Mouse (Mus musculus) midbrain, embryonic 14.5 days (tissue): ENCODE data around the gene Myl9. TPM values are rescaled to one million over a fixed set of nuclear protein-coding genes. Genes with fewer than 3 reads are reported as not detected.

Experiments
- ATAC-seq: fragments of 200-750 bp; cut with Nextera tagmentation; 2 replicates; pipeline ENCODE4 v1.8.0; 2017; ENCODE audit warnings: moderate number of reproducible peaks, moderate library complexity; ENCODE audit not compliant: low FRiP score, low TSS enrichment
- DNase-seq: peaks from one replicate; pipeline ENCODE4 v3.0.0-alpha.2; 2015
- H3K27ac ChIP-seq: fragments of 300-500 bp; sonication (generic); replicated peaks from 2 replicates; pipeline ENCODE4 v1.5.1; 2014; ENCODE audit warnings: mild to moderate bottlenecking, low read depth, low read length, moderate library complexity
- H3K27me3 ChIP-seq: fragments of 300-500 bp; sonication (generic); 2 replicates; pipeline ENCODE4 v1.6.1; 2014; ENCODE audit warnings: low read length, control low read depth, mixed read lengths; ENCODE audit not compliant: control insufficient read depth, insufficient read depth
- H3K36me3 ChIP-seq: fragments of 300-500 bp; sonication (generic); 2 replicates; pipeline ENCODE4 v1.6.1; 2014; ENCODE audit warnings: low read length, control low read depth; ENCODE audit not compliant: control insufficient read depth, insufficient read depth
- H3K4me1 ChIP-seq: fragments of 300-500 bp; sonication (generic); 2 replicates; pipeline ENCODE4 v1.6.1; 2014; ENCODE audit warnings: mild to moderate bottlenecking, antibody characterized with exemption, low read length, control low read depth; ENCODE audit not compliant: control insufficient read depth, insufficient read depth
- H3K4me2 ChIP-seq: fragments of 300-500 bp; sonication (generic); 2 replicates; pipeline ENCODE4 v1.6.1; 2014; ENCODE audit warnings: mild to moderate bottlenecking, low read length, moderate library complexity
- H3K4me3 ChIP-seq: fragments of 300-500 bp; sonication (generic); replicated peaks from 2 replicates; pipeline ENCODE4 v1.5.1; 2014; ENCODE audit warnings: low read depth, low read length
- H3K9ac ChIP-seq: fragments of 300-500 bp; sonication (generic); replicated peaks from 2 replicates; pipeline ENCODE4 v1.6.1; 2014; ENCODE audit warnings: mild to moderate bottlenecking, low read length, moderate library complexity
- H3K9me3 ChIP-seq: fragments of 300-500 bp; sonication (generic); 2 replicates; pipeline ENCODE4 v1.6.1; 2016; ENCODE audit warnings: low read length, control low read depth, mixed read lengths; ENCODE audit not compliant: control insufficient read depth
- WGBS: fragments of 180-500 bp; shearing (Covaris S2); extraction: QIAGEN DNeasy Blood & Tissue Kit; methylation state at CpG from one replicate; pipeline ENCODE4 v1.1.7; 2014; 5-methylcytosine and 5-hydroxymethylcytosine counted together
- polyA plus RNA-seq: library from polyadenylated mRNA; unstranded; fragments of >200 nt; fragmentation: Nextera tagmentation; extraction: Ambion mirVana; gene quantifications from 2 replicates; pipeline ENCODE4 v1.2.1, GENCODE M21; 2014

The Myl9 gene
- polyA plus RNA-seq, 1 experiment from 2014 or later, result 33.0 TPM

GRCm38 (mm10) chr2:156760843-156761505 is 14.2 kb upstream of the Myl9 start:
- 89% methylated on average over 5 of the region's 5 CpGs for WGBS
- H3K4me3 ChIP-seq, result no peak overlapping the region
- H3K4me1 ChIP-seq, result no peaks in the 10 kb centered on the region
- H3K9me3 ChIP-seq, result peaks cover 13% of the 10 kb centered on the region; the same call in 1 of the 2 replicates
- no peak overlapping the region for H3K9ac ChIP-seq
- H3K4me2 ChIP-seq, result no peak overlapping the region
- peaks cover 90% of the 10 kb centered on the region for H3K36me3 ChIP-seq
- ATAC-seq, result no peak
- H3K27ac ChIP-seq, result no peak overlapping the region
- DNase-seq, result no peak
- H3K27me3 ChIP-seq, result no peaks in the 10 kb centered on the region

- no peak overlapping the region for H3K4me2 ChIP-seq
- ATAC-seq (no peak), DNase-seq (no peak)
- no peak overlapping the region for H3K27ac ChIP-seq
- no peaks in the 10 kb centered on the region for H3K27me3 ChIP-seq
- no peak overlapping the region for H3K9ac ChIP-seq
- no peak overlapping the region for H3K4me3 ChIP-seq
- 0 out of 2 replicates have a peak, but pooled peaks cover 9% of the 10 kb centered on the region for H3K9me3 ChIP-seq
- WGBS, result 96% methylated on average over 17 of the region's 17 CpGs
- peaks cover 83% of the 10 kb centered on the region for H3K36me3 ChIP-seq
- H3K4me1 ChIP-seq, result no peaks in the 10 kb centered on the region
These were observed 13.5 kb upstream of the Myl9 start for GRCm38 (mm10) chr2:156761521-156762278.

- Histone ChIP-seq H3K9ac (no peak overlapping the region), H3K9me3 (0 out of 2 replicates have a peak, but pooled peaks cover 9% of the 10 kb centered on the region), H3K4me1 (no peaks in the 10 kb centered on the region), H3K4me2 (no peak overlapping the region), H3K4me3 (no peak overlapping the region), H3K36me3 (peaks cover 75% of the 10 kb centered on the region), H3K27ac (no peak overlapping the region), H3K27me3 (no peaks in the 10 kb centered on the region)
- WGBS, result 82% methylated on average over 21 of the region's 21 CpGs
- no peak for DNase-seq
- ATAC-seq, result no peak
These were observed 12.7 kb upstream of the Myl9 start for GRCm38 (mm10) chr2:156762499-156762898.

- H3K27me3 ChIP-seq, result no peaks in the 10 kb centered on the region
- DNase-seq (no peak), ATAC-seq (no peak)
- no peak overlapping the region for H3K4me3 ChIP-seq
- no peak overlapping the region for H3K9ac ChIP-seq
- H3K27ac ChIP-seq, result no peak overlapping the region
- 85% methylated on average over 11 of the region's 11 CpGs for WGBS
- H3K4me2 ChIP-seq, result no peak overlapping the region
- no peaks in the 10 kb centered on the region for H3K4me1 ChIP-seq
- peaks cover 69% of the 10 kb centered on the region for H3K36me3 ChIP-seq
- H3K9me3 ChIP-seq, result 0 out of 2 replicates have a peak, but pooled peaks cover 3% of the 10 kb centered on the region
These were observed 12.1 kb upstream of the Myl9 start for GRCm38 (mm10) chr2:156763101-156763500.

- Histone ChIP-seq H3K4me3 (no peak overlapping the region), H3K27me3 (no peaks in the 10 kb centered on the region), H3K4me2 (no peak overlapping the region), H3K4me1 (no peaks in the 10 kb centered on the region), H3K9me3 (no peaks in the 10 kb centered on the region), H3K36me3 (peaks cover 60% of the 10 kb centered on the region), H3K9ac (no peak overlapping the region), H3K27ac (no peak overlapping the region)
- ATAC-seq (no peak), DNase-seq (no peak)
- 95% methylated on average over 10 of the region's 10 CpGs for WGBS
These were observed 11.2 kb upstream of the Myl9 start for GRCm38 (mm10) chr2:156764022-156764421.

GRCm38 (mm10) chr2:156764747-156765146 is 10.5 kb upstream of the Myl9 start:
- no peaks in the 10 kb centered on the region for H3K4me1 ChIP-seq
- no peak for DNase-seq
- no peak for ATAC-seq
- no peak overlapping the region for H3K4me2 ChIP-seq
- H3K9ac ChIP-seq, result no peak overlapping the region
- no peaks in the 10 kb centered on the region for H3K9me3 ChIP-seq
- H3K27me3 ChIP-seq, result no peaks in the 10 kb centered on the region
- no peak overlapping the region for H3K4me3 ChIP-seq
- H3K27ac ChIP-seq, result 0 out of 2 replicates have a peak overlapping the region, but pooled peaks have one; percentile 8
- peaks cover 53% of the 10 kb centered on the region for H3K36me3 ChIP-seq
- WGBS, result 75% methylated on average over 4 of the region's 4 CpGs

GRCm38 (mm10) chr2:156765593-156765992 is 9.6 kb upstream of the Myl9 start:
- no peak overlapping the region for H3K9ac ChIP-seq
- H3K9me3 ChIP-seq, result no peaks in the 10 kb centered on the region
- no peak overlapping the region for H3K4me3 ChIP-seq
- H3K36me3 ChIP-seq, result peaks cover 44% of the 10 kb centered on the region
- DNase-seq (no peak), ATAC-seq (no peak)
- H3K4me1 ChIP-seq, result no peaks in the 10 kb centered on the region
- WGBS, result 87% methylated on average over 8 of the region's 8 CpGs
- no peak overlapping the region for H3K4me2 ChIP-seq
- H3K27me3 ChIP-seq, result no peaks in the 10 kb centered on the region
- H3K27ac ChIP-seq, result no peak overlapping the region

- H3K4me2 ChIP-seq, result no peak overlapping the region
- WGBS, result 85% methylated on average over 10 of the region's 10 CpGs
- H3K36me3 ChIP-seq, result peaks cover 36% of the 10 kb centered on the region
- DNase-seq, result no peak
- no peak overlapping the region for H3K9ac ChIP-seq
- no peak overlapping the region for H3K27ac ChIP-seq
- H3K4me1 ChIP-seq, result no peaks in the 10 kb centered on the region
- H3K27me3 ChIP-seq, result no peaks in the 10 kb centered on the region
- H3K4me3 ChIP-seq, result no peak overlapping the region
- no peak for ATAC-seq
- no peaks in the 10 kb centered on the region for H3K9me3 ChIP-seq
These were observed 8.8 kb upstream of the Myl9 start for GRCm38 (mm10) chr2:156766227-156767019.
